Mouse (Mus musculus) c-Kit-positive CD71-positive TER-119-negative erythroid progenitor cells, embryonic 14.5 days (primary cell): ENCODE results near the gene Frmd5.
A peak's percentile ranks its signal among the peaks of the same experiment; 100 is the strongest.

Source experiments
- DNase-seq: peaks from one replicate; pipeline ENCODE4 v3.0.0-alpha.2; 2013; ENCODE audit warnings: low read depth

Gene Frmd5

DNA sequence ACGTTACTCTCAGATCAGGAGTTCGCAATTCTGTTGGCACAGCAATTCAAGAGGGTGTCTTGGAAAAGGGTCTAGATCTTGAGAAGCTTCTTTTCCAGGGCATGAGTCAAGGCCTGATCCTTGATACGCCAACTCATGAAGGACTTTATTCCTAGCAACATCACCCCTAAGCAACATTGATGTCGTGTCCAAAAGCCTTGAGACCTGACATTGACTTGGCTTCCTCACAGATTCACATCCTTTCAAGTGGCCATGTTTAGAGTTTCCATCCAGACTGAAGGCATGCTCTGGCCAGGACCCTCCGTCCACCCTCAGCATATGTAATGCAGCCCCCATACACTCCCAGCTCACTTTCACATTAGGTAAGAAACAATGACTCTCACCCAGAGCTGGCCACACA, 45.0 kb downstream of the Frmd5 start:
- DNase-seq: no peak

DNA sequence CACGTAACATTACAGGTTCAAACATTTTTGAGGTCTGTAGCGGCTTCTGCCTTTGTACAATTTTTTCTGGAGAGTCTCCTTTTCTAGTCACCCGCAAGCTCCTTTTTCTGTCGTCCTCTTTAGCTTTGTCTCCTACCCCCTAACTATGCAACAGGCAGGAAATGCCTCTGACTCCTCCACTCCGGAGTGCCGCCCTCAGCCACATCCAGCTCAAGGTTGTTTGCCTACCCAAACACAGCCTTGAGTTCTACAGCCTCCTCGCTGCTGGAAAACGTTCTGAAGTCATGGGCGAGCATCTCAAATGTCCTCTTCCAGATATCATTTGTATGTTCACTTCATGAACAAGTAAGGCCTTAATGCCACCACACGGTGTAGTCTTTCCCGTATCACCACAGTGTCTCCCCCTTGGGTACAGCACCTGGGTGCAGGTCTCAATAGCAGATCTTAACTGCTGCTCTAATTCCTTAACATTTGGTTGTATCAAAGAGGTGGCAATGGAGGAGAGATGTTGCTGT, 45.5 kb downstream of the Frmd5 start:
- DNase-seq: no peak

DNA sequence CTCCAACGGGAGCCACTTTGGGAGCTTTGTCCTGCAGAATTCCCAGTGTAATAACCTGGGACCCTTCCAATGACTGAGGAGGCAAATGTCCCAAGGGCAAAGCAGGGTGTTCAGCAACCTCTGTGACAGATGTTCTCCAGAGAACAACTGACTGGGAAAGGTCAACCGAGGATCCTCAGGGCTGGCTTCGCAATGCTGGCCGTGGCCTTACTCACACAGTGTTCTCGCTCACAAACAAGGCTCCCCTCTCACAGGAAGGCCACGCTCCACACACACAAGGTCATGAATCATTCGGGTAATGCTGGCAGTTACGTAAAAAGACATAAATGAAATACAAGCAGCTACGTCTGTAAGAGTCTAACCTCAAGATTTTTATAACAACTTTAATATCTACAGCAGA, 46.2 kb downstream of the Frmd5 start:
- no peak for DNase-seq

DNA sequence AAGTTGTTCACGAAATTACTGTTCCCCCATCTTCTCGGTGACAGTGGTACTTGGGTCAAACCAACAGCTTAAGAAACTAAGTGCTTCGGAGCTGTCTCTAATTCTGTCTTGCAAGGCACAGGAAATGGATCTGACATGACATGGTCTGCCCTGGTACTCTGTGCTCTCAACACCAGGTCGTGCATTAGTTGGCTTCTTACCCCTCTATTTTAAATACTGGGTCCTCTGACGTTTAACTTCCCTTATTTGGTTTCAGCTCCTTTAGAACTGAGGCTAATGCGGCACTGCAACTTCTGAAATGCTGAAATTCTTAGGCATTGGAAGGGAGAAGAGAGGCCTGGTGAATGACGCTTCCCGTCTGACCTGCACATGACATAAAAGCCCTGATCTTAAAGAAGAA, 48.6 kb downstream of the Frmd5 start:
- DNase-seq: no peak

DNA sequence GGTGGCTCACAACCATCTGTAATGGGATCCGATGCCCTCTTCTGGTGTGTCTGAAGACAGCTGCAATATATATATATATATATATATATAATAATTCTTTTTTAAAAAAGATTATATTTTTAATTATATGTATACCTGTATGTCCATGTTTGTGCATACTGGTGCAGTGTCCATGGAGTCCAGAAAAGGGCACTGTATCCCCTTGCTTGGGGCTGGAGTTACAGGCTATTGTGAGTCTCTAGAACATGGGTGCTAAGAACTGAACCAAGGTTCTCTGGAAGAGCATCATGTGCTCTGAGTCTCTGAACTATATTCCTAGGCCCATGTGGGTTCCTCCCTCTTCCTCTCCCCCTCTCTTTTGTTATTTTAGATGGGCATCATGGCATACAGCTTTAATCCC, 50.6 kb downstream of the Frmd5 start:
- peak; percentile 19 for DNase-seq

DNA sequence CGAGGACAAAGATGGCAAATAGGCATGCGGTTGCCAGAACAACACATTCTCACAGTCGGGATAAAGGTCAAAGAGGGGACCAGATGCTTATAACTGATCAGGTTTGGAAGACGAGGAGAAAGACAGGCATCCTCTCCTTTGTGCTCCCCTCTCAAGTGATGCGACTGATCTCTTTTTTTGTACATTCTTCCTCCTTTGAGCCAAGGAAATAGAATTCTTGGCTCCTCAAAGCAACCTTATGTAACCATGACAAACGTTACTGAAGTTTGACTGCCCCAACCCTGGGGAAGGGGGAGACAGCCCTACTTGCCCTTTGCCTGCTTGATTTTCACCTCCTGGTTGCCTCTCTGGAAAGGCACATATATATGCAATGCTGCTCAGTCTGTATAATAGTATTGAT, 51.8 kb downstream of the Frmd5 start:
- DNase-seq: no peak

DNA sequence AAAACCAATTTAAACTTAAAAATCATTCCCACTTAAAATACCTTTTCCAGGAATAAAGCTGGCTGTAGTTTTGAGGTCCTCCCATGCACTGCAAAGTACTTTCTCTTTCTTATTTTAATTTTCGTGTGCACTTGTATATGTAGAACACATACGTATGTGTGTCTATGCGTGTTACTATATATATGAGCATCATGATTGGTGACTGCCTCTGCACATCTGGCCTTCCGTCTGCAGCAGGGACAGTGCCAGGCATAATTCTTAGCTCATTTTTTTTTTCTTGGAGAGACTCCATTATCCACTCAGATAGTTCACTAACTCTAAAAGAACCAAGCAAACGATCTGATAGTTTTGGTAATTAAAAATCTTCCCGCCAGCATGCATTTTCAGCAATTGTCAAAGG, 56.8 kb downstream of the Frmd5 start:
- no peak for DNase-seq

DNA sequence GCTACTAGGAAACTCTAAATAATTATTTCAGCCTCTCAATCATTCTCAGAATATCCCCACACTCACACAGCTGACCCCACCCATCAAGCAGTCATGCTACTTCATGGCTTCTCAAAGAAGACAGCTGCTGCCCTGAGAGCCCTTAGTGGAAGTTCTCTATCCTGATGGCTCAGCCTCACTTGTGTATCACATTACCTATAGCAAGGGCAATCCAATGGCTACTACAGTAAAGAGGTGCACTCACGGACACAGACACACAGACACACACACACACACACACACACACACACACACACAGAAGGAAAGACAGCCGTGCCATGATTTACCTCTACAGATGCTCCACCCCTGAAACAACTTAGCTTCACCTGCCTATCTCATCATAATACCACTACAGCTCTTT, 65.7 kb downstream of the Frmd5 start:
- DNase-seq: no peak

DNA sequence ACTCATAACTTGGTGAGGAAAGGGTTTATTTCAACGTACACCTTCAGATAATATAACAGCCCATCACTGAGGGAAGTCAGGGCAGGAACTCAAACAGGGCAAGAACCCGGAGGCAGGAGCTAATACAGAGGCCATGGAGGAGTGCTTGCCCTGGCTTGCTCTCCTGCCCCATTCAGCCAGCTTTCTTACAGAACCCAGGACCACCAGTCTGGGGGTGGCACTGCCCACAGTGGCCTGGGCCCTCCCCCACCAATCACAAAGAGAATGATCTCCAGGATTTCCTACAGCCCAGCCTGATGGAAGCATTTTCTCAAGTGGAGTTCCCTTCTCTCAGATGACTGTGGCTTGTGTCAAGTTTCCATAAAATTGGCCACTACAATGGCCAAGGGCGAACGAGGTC, 67.5 kb downstream of the Frmd5 start:
- no peak for DNase-seq

DNA sequence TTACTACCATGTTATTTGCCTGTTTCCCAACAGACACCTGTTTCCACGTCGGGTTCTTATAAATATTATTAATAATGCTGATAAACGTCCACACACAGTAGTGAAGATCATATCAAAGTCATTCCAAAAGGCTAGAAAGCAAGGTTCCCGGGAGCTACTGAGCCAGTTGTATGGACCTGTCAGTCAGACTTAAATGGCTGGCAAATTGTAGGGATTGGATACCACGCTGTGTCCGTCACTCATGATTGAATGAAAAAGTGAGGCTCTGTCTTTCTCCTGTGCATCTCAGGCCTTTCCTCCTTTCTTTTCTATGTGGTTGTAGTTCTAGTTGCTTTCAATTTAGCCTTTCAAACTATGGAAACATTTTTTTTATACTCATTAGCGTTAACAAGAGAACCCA, 73.5 kb downstream of the Frmd5 start:
- no peak for DNase-seq

DNA sequence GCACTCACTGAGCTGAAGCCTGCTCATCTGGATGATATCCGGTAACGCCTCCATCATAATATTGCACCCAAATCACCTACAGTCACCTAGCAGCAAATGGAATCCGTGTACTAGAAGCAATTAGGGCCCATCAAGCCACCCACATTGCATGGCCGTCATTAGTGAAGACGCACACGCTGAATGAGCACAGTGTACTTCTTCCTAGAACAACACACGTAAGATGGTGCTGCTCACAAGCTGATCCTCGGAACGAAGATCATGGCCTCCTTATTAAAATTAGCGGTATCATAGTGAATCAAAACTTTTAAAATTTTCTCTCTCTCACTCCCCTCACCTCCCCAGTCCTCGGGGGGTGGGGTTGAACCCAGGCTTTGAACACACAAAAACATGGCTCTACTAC, 76.4 kb downstream of the Frmd5 start:
- no peak for DNase-seq

DNA sequence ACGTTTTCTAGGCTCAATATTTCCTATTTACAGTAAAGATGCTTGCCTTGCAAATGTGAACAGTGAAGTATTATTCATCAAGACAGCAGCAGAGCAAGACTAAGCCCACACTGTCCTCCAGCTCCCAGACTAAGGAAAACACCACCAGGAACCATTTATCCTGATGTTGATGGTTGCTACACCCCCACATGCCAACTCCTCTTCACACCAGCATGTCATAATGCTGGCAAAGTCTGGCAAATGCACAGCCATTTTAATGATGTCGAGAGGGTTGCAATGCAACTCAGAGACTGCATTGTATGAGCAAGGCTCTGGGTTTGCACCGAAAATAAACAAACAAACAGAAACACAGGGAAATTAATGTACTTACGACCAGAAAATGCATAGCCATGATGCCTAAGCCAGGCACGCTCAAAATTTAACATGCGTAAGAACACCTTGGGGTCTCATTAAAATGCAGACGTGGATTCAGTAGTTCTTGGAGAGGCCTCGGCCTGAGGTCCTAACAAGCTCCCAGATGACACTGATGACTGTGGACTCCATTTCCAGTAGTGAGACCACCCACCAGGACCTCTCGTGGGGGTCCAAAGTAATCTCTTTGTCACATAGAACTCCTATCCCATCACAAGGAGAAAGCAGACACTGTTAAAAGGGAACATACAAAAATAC, 77.8 kb downstream of the Frmd5 start:
- no peak for DNase-seq

DNA sequence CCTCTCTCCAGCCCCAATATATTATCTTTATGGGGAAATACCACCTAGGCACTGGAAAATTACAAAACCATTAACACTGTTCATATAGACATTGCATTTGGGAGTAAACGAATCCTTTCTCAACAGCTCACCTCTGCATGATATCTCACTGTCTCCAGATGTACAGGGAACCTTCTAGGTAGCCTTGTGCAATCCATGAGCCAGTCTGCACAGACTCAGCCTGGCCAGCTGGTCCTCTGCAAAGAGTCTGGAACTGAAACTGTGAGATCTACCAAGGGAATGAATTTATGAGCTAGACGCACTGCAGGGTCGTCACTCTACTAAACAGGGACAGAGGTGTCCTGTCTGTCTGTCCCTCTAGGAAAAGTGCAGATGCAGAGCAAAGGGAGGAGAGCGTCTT, 82.0 kb downstream of the Frmd5 start:
- DNase-seq: no peak

DNA sequence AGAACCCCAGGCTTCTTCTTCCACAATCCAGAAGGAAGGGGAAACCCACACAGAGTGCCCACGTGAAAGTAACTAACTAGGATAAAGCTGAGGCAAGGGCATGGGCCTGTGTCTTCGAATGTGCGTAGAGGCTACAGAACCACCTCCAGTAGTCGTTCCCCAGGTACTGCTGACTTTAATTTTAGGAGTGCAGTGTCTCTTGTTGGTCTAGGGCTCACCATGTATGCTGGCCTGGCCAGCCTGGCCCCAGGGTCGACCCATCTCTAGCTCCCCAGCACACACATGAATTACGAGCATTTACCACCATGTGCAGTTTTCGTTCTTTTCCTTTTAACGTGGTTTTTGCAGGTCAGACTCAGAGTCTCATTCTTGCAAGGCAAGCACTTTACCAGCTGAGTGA, 83.1 kb downstream of the Frmd5 start:
- DNase-seq: no peak

DNA sequence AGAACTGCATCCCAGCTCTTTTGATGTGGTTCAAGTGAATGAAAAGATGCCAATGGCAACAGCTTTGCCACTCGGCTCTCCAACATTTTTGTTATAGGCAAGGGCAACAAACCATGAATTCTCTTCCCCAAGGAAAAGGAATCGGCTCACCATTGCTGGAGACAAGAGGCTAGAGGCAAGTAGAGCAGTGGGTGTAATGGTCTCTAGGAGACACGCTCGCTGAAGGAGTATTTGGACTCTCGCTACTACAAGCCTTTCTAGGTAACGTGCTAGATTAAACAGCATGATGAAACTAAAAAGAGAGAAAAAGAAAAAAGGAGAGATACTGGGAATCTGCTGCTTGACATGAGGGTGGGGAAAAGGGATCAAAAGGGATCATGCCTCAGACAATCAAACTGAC, 87.9 kb downstream of the Frmd5 start:
- DNase-seq: no peak

DNA sequence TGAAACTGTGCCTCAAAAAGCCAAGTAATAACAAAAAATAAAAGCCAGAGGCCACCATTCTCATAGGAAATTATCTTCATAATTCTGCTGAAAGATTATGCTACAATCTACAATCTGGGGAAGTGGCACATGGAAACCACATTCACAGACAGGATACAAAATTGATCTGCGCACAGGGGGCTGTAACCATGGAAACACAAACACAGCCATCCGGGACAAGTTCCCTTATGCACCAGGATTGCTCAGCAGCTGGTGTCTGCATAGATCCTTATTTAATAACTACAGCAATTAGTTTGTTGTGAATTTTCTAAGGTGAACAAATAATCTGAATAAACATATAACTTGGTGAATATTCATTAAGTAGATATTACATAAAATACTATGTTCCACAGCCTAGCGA, 89.8 kb downstream of the Frmd5 start:
- no peak for DNase-seq

DNA sequence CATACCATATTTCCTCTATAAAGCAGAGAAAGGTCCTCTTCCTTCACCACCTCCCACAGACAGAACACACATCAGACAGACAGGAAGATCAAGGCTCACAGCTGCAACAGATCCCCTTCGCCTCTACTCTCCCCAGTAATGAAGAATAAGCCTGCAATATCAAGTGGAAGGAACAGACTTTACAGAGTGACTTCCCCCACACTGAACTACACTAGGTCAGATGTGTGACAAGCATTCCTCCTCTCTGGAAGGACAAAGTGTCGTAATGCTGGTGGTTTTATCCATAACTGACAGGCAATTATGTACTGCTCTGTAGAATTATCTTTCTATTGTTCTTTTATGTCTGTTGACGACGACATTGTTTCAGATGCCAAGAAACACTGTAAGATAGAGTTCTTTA, 93.3 kb downstream of the Frmd5 start:
- no peak for DNase-seq

DNA sequence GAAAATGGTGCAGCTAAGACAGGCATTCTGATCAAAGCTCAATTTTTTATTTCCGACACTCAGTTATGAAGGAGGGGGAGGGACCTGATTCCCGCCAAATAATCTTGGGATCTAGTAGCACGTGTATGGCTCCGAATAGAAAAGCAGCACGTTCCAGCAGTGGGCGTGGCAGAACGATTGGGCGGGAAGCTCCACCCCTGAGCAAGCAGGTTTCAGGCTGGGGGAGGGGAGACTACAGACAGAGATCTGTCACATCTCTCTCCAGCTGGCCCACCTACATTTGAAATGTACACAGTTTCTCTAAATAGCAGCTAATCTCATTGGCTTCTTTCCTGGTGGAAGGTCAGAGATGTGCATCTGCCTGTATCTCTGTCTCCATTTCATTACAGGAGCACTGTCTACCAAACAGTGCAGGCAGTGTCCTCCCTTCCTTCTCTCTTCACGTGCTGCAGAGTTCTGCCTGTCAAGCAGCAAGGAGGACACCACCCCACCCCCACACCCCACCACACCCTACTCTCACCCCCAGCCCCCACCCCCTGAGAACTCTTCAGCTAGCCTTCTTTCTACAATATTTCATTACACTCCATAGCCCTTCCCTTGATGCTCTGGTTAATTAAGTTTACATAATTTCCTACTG, 95.0 kb downstream of the Frmd5 start:
- DNase-seq: peak; percentile 7

DNA sequence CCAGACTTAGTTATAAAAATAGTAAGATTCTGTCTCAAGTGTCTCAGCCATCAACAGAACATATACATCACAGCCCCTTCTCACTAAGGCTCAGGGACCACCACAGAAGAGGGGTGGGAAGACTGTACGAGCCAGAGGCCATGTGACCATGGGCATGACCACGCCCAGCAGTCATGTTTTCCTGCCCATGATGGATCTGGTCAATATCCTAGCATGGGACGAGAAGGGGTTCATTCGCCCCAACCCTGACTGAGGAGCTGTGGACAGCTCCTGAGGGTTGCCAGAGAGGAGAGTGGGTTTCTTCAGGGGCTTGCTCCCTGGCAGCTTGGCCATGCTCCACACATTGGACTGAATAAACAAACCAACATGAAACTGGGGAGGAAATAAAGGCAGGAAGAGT, 97.8 kb downstream of the Frmd5 start:
- DNase-seq: no peak

DNA sequence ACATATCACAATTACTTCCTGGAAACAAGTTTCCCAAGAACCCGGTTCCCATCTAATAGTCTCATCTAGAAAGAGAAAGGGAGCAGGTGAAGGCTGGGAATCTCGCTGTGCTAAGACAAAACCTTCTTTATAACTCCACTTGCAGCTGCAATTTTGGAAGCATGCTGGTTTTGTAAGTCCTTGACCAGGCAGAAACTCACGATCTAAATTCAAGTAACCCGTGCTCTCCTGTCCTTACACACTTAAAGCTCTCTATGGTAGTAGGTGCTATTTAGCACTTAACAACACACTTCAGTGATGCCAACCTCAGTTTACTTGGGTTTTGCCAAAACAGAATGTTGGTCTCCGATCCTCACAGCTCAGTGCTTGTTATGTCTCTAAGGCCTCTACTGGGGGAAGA, 99.4 kb downstream of the Frmd5 start:
- no peak for DNase-seq

DNA sequence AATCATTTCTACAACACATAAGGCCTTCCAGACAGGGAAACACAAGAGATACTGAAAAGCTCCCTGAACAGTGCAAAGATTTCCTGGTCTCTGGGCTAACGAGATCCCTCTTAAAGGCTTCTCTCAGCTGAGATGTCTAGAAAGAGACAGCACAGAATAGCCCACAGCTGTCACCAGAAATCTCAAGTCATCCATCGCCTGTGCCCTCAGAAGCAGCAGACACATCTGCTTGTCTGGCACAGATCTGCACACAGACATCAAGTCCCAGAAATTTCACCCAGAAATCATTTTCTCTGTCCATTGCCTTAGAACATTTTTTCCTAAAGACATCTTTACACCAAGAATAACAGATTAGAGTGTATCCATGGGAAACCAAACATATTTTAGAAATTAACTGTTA, 101.1 kb downstream of the Frmd5 start:
- DNase-seq: no peak

DNA sequence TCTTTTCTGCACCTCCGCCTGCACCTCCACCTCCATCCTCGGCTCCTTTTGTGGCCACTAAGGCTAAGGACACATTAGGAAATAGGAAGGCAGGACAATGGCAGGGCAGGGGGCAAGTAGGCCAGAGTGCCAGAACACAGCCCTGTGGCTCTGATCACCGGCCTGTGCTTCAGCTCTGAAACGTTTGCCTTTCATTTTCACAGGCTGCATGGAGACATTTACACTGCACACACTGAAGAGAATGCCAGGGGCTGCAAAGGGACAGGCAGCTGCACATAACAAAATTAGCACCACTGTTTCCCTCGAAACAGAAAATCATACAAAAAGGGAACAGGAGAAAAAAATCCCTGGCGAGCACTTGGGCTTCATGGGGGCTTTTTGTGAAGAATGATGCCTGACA, 107.6 kb downstream of the Frmd5 start:
- DNase-seq: no peak

DNA sequence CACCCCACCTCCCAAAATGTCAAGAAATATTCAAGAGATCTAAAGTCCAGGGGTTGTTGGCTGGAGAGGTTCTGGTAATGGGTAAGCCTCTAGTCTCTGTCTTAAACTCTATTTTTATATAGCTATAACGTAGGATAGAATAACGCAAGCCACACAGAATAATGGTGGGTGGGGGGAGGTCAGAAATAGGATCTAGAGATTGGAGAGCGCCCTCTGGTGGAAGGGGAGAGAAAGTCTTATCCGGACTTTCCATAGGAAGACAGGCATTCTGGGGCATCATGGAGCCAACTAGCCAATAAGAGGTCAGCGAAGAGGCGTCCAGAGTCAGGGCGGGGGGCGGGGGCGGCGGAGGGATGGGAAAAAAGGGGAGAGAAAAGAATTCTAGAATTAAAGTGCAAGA, 111.5 kb downstream of the Frmd5 start:
- no peak for DNase-seq

DNA sequence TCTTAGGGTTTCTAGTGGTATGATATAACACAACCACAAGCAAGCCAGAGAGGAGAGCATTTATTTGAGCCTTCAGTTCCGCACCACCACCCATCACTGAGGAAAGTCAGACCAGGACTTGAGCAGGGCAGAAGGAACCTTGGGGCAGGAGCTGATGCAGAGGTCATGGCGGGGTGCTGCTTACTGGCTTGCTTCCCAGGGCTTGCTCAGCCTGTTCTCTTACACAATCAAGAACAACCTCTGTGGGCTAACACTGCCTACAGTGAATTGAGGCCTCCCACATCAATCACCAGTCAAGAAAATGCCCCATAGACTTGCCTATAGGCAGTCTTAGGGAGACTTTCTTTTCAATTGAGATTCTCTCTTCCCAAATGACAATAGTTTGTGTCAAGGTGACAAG, 118.8 kb downstream of the Frmd5 start:
- no peak for DNase-seq
